Mouse (Mus musculus): ENCODE results near the gene Gm8127. TPM values are rescaled to one million over a fixed set of nuclear protein-coding genes. Genes with fewer than 3 reads are reported as not detected.
"Not testable (repeated sequence)": the region's sequence is repeated elsewhere in the genome, so short reads cannot be mapped to it uniquely, and the experiment has no call there.

Gene Gm8127
- polyA plus RNA-seq (2016; fragmentation: Nextera tagmentation; extraction: Ambion mirVana), result not detected in 2 replicates

- not testable (repeated sequence) for H3K36me3 ChIP-seq; H3K9me3 ChIP-seq; H3K9ac ChIP-seq (replicated peaks); H3K27me3 ChIP-seq; H3K27ac ChIP-seq; ATAC-seq (ENCODE audit: insufficient number of reproducible peaks, insufficient read depth, low FRiP score, low TSS enrichment, low read depth); H3K4me2 ChIP-seq; H3K4me1 ChIP-seq (replicated peaks); H3K4me3 ChIP-seq (replicated peaks)
- WGBS, result 82% methylated on average over 3 of the region's 3 CpGs
Measured at GRCm38 (mm10) chr14:43293503-43293902, at the start of gene Gm8127. Gene Gm8127, minus strand, starts transcription at chr14:43293832.

DNA sequence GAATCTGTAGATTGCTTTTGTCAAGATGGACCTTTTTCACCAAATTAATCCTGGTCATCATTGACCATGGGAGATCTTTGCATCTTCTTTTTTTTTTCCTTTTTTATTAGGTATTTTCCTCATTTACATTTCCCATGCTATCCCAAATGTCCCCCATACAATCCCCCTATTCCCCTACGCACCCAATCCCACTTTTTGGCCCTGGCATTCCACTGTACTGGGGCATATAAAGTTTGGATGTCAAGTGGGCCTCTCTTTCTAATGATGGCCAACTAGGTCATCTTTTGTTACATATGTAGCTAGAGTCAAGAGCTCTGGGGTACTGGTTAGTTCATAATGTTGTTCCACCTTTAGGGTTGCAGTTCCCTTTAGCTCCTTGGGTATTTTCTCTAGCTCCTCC lies 44.0 kb upstream of the Gm8127 start:
- not testable (repeated sequence) for H3K27me3 ChIP-seq; H3K36me3 ChIP-seq; H3K27ac ChIP-seq; H3K4me2 ChIP-seq; H3K9me3 ChIP-seq; H3K9ac ChIP-seq (replicated peaks); ATAC-seq (ENCODE audit: insufficient number of reproducible peaks, insufficient read depth, low FRiP score, low TSS enrichment, low read depth); H3K4me1 ChIP-seq (replicated peaks); H3K4me3 ChIP-seq (replicated peaks)
- WGBS, result 70% methylated on average over 1 of the region's 1 CpGs

- not testable (repeated sequence) for H3K4me2 ChIP-seq; ATAC-seq (ENCODE audit: insufficient number of reproducible peaks, insufficient read depth, low FRiP score, low TSS enrichment, low read depth); H3K27me3 ChIP-seq; H3K36me3 ChIP-seq; H3K9ac ChIP-seq (replicated peaks); H3K9me3 ChIP-seq; H3K4me3 ChIP-seq (replicated peaks); H3K4me1 ChIP-seq (replicated peaks); H3K27ac ChIP-seq
- WGBS, result 90% methylated on average over 11 of the region's 11 CpGs
Measured at GRCm38 (mm10) chr14:43331362-43331880, 37.8 kb upstream of the Gm8127 start.

- H3K9ac ChIP-seq (replicated peaks); ATAC-seq (ENCODE audit: insufficient number of reproducible peaks, insufficient read depth, low FRiP score, low TSS enrichment, low read depth); H3K4me1 ChIP-seq (replicated peaks); H3K36me3 ChIP-seq; H3K27ac ChIP-seq; H3K9me3 ChIP-seq; H3K4me3 ChIP-seq (replicated peaks); H3K27me3 ChIP-seq; H3K4me2 ChIP-seq: not testable (repeated sequence)
- 70% methylated on average over 2 of the region's 2 CpGs for WGBS
Measured at GRCm38 (mm10) chr14:43328603-43329002, 35.0 kb upstream of the Gm8127 start.

DNA sequence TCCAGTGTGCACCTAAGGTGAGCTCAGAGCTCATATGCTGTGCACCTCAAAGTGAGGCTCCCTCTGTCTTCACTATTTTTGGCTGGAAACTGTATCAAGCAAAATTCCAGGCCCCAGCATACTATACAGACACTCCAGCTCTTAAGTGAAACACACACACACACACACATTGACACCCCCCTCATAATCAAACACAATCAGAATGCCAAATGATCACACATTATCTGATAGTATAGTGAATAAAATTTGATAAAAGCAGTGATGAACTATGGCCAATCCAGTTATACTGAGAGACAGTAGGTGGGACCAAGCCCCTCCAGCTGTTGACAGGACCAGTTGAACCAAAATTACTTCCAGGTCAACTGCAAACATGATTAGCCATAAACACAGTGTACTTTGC lies 25.9 kb upstream of the Gm8127 start:
- H3K4me1 ChIP-seq (replicated peaks); H3K27ac ChIP-seq; H3K9me3 ChIP-seq; H3K36me3 ChIP-seq; H3K9ac ChIP-seq (replicated peaks); ATAC-seq (ENCODE audit: insufficient number of reproducible peaks, insufficient read depth, low FRiP score, low TSS enrichment, low read depth); H3K27me3 ChIP-seq; H3K4me2 ChIP-seq; H3K4me3 ChIP-seq (replicated peaks): not testable (repeated sequence)

DNA sequence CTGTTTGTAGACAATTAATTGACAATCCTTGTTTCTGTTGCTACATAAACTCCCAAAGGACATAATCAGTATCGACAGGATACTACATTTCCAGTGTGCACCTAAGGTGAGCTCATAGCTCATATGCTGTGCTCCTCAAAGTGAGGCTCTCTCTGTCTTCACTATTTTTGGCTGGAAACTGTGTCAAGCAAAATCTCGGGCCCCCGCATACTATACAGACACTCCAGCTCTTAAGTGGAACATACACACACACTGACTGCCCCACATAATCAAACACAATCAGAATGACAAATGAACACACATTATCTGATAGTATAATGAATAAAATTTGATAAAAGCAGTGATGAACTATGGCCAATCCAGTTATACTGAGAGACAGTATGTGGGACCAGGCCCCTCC lies 15.0 kb downstream of the Gm8127 start:
- not testable (repeated sequence) for H3K4me3 ChIP-seq (replicated peaks); H3K9ac ChIP-seq (replicated peaks); H3K27ac ChIP-seq; H3K27me3 ChIP-seq; H3K9me3 ChIP-seq; ATAC-seq (ENCODE audit: insufficient number of reproducible peaks, insufficient read depth, low FRiP score, low TSS enrichment, low read depth); H3K4me2 ChIP-seq; H3K36me3 ChIP-seq; H3K4me1 ChIP-seq (replicated peaks)
- WGBS, result 88% methylated on average over 3 of the region's 3 CpGs

- WGBS, result 74% methylated on average over 4 of the region's 4 CpGs
- H3K4me1 ChIP-seq (replicated peaks); ATAC-seq (ENCODE audit: insufficient number of reproducible peaks, insufficient read depth, low FRiP score, low TSS enrichment, low read depth): not testable (repeated sequence)
Measured at GRCm38 (mm10) chr14:43278146-43278545, 15.5 kb downstream of the Gm8127 start.

DNA sequence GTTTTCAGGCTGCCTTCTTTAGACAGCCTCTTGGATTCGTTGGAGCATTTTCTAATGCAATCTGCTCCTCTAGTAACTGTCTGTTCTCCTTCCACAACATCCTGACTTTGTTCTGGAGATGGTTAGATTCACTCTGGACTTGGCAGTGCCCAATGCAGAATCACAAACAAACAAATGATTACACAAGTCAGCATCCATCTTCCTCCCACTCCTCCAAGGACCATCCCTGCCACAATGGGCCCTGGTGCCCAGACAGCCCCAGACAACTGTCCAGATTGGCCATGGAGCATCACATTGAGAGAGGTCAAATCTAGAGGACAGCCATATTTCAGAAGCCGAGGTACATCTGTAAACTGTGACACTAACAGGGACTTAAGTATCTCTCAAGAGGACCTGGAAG lies 16.2 kb downstream of the Gm8127 start:
- 67% methylated on average over 2 of the region's 2 CpGs for WGBS
- not testable (repeated sequence) for ATAC-seq (ENCODE audit: insufficient number of reproducible peaks, insufficient read depth, low FRiP score, low TSS enrichment, low read depth); H3K27me3 ChIP-seq; H3K4me1 ChIP-seq (replicated peaks); H3K9ac ChIP-seq (replicated peaks); H3K9me3 ChIP-seq; H3K4me3 ChIP-seq (replicated peaks); H3K36me3 ChIP-seq; H3K4me2 ChIP-seq; H3K27ac ChIP-seq

More at GRCm38 (mm10) chr14:43278146-43278545, 15.5 kb downstream of the Gm8127 start:
- not testable (repeated sequence) for H3K4me2 ChIP-seq; H3K27me3 ChIP-seq; H3K9me3 ChIP-seq; H3K9ac ChIP-seq (replicated peaks); H3K4me3 ChIP-seq (replicated peaks); H3K36me3 ChIP-seq; H3K27ac ChIP-seq

GRCm38 (mm10) chr14:43275752-43276151 lies 17.9 kb downstream of the Gm8127 start:
- WGBS, result 74% methylated on average over 1 of the region's 1 CpGs
- H3K27me3 ChIP-seq; H3K27ac ChIP-seq; H3K4me3 ChIP-seq (replicated peaks); H3K4me1 ChIP-seq (replicated peaks); H3K9ac ChIP-seq (replicated peaks); H3K9me3 ChIP-seq; ATAC-seq (ENCODE audit: insufficient number of reproducible peaks, insufficient read depth, low FRiP score, low TSS enrichment, low read depth); H3K4me2 ChIP-seq; H3K36me3 ChIP-seq: not testable (repeated sequence)

DNA sequence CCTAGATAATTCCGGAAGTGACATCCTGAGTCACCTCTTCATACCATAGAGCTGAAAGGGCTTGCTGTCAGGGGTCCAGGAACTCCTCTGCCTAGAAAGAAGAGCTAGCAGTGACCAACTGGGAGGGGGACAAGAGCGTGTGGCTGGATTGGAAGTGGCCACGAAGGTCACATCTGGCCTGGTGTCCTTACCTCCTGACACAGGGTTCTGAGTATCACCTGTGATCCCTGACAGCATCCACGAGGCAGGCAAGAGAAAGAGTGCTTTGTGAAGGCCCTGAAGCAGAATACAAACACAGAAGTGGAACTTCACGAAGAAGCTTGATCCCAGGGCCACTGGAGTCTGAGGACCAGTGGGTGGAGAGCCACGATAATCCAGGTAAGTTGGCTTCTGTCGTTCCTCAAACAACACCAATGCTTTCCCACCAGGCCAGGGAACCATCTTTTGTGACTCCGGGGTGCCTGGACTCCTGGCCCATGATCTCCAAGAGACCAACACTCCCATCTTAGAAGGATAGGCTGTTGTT lies 18.6 kb downstream of the Gm8127 start, which contains the start of gene Gm9732:
TSS of gene Gm9732 (plus strand) at position 51 of the 526 bp plus-strand sequence.
- H3K27ac ChIP-seq; H3K36me3 ChIP-seq; H3K4me3 ChIP-seq (replicated peaks); H3K4me2 ChIP-seq; H3K9ac ChIP-seq (replicated peaks); ATAC-seq (ENCODE audit: insufficient number of reproducible peaks, insufficient read depth, low FRiP score, low TSS enrichment, low read depth); H3K4me1 ChIP-seq (replicated peaks); H3K9me3 ChIP-seq; H3K27me3 ChIP-seq: not testable (repeated sequence)
- 83% methylated on average over 8 of the region's 8 CpGs for WGBS

GRCm38 (mm10) chr14:43273161-43273560 lies 20.5 kb downstream of the Gm8127 start:
- H3K4me3 ChIP-seq (replicated peaks); H3K27me3 ChIP-seq; H3K36me3 ChIP-seq; H3K27ac ChIP-seq; ATAC-seq (ENCODE audit: insufficient number of reproducible peaks, insufficient read depth, low FRiP score, low TSS enrichment, low read depth); H3K4me2 ChIP-seq; H3K9ac ChIP-seq (replicated peaks); H3K4me1 ChIP-seq (replicated peaks); H3K9me3 ChIP-seq: not testable (repeated sequence)
- WGBS, result 91% methylated on average over 1 of the region's 1 CpGs

DNA sequence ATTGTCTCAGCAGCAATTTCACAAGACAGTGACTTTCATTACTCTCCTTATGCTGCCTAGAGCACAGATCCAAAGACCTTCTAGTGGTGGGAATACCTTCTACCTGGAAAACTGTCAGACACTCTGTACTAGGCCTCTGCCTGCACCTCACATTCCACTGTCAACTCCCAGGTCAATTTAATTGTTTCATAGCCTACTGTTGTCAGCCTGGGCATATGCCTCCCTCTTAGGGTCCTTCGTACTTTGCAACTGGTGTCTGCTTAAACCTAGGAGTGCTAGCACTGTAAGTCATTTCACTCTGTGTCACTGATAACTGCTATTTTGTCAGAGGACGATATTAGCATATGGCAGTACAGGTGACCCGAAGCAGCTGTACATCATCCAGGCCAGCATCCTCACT lies 24.4 kb downstream of the Gm8127 start:
- not testable (repeated sequence) for H3K4me2 ChIP-seq; H3K4me1 ChIP-seq (replicated peaks); H3K27me3 ChIP-seq; H3K9me3 ChIP-seq; H3K27ac ChIP-seq; H3K4me3 ChIP-seq (replicated peaks); H3K9ac ChIP-seq (replicated peaks); ATAC-seq (ENCODE audit: insufficient number of reproducible peaks, insufficient read depth, low FRiP score, low TSS enrichment, low read depth); H3K36me3 ChIP-seq
- 87% methylated on average over 3 of the region's 3 CpGs for WGBS

All from limb, embryonic 12.5 days (tissue).